Mouse (Mus musculus): ENCODE data around the gene Tfec.

Gene Tfec

DNA sequence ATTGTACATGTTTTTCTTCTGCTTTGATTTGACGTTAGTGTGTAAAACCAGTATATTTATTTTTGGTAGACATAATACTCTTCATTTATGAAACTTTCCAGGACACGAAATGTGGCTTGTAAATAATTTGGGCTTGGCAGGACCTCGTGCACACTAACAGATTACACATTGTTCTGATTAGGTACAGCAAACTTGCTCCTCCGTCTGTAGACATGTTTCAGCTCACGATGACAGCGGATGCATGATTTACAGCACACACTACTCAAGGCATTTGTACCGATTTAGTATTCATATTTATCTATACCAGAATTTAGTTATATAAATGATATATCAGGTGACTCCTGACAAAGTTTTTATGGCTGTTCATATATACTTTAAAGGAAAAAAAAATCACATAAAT lies 104.2 kb downstream of the Tfec start:
- no peak for DNase-seq (ENCODE audit: low read depth)

GRCm38 (mm10) chr6:16785166-16785565 lies 113.1 kb downstream of the Tfec start:
- DNase-seq (ENCODE audit: low read depth): no peak

Measured in NIH3T3 (cell line).